Mouse (Mus musculus): ENCODE measurements at regions not wholly inside any gene's neighbourhood (a gene's known extent, or its start where the extent isn't known, plus 50 kb on each side); places are given as distances from the start of the nearest gene placed in this dataset.

DNA sequence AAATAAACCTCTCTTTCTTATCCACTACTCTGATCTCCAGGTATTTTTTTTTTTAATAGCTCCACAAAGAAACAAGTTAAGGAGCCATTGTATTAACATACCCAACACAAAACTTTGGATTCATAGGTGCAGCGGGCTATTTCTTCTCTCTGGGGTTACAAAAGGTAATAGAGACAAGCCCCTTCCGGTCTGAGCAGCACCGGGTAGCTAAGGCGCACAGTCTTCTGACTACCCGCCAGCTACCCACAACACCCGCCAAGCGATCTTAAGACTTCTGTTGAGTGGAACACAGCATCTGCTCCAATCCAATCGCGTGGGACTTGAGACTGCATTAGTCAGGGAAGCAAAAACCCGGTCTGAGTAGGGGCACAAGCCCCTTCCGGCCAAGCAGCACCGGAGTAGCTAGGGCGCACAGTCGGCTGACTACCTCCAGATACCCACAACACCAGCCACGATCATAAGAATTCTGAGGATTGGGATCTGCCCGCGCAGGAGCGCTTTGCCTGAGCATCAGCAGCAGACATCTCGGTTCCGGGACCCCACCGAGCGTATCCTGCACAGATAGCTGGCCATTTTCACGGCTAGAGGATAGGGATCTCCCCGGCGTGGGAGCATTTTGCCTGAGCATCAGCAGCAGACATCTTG is 2463.9 kb downstream of the Gm37988 start:
- peak; percentile 80 for DNase-seq (ENCODE audit: low read depth, low spot score)

DNA sequence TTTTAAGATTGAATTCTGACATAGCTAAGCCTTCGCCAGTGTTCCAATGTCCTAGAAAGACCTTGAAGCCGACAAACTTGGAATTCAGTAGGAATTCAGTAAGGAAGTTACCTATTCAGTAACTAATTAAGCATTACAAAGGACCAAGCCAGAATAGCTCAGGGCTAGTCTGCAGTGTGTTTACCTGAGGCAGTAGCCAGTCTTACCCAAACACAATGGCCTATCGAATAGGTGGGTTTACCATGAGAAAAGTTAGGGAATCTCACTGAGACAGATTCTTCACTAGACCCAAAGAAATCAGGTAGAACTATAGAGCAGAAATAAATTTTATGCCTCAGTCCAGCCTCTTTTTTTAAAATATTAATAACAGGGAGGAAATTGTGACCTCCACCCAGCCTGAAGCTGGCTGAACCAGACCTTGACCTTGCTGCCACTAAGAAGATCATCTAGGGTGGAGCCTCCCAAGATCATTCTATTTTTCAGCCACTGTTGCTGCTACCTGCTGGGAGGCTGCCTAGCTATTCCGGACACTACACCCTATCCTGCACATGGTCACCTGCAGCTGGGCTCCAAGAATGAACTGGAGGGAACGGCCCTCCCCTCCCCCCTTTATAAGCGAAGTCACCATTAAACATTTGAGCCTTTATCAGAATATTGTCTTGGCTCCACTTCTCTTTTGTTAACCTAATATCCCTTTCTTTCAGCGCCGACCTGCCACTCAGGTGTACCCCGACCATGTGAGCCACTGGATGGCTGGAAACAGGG is 2491.4 kb downstream of the Gm37988 start:
- peak; percentile 82 for DNase-seq (ENCODE audit: low read depth, low spot score)

DNA sequence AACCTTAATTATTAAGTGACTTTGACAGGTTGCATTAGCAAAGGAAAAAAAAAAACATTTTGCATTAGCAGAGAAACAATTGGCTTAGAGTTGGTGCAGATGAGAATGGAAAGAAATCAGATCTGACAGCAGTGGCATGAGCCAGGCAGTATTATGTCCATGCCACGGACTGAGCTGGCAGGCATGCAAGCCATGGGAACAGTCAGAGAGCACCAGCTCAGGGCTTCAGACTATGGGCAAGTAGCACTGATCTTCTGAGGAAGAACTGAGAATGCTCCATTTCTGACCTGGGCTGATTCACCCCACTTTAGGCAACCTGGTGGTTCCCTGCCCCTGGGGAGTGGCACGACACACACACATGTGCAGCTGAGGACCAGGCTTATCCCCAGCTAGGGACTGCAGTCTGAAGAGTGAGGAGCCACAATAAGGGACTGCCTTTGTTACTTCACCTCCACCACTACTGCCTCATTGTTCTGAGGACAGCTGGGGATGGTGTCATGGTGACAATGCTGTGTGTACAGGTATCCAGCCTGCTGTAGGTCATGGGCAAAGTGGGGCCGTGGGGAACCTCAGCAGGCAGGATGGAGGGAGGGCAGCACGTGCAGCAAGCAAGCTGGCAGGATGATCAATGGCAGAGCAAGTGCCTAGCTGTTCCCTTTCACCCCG is 2501.4 kb downstream of the Gm37988 start:
- no peak for DNase-seq (ENCODE audit: low read depth, low spot score)

DNA sequence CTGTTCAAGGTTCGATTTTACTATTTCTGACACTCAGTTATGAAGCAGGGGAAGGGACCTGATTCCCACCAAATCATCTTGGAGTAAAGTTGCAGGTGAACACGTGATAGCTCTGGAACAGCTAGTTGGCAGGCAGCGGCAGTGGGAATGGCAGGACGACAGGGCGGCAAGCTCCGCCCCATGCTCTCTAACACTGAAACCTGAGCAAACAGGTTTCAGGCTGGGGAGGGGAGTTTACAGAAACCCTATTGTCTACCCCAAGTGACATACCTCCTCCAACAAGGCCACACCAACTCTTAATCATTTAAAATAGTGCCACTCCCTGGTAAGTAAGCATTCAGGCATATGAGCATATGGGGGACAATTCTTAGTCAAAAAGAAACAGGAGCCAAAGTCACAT is 2504.7 kb downstream of the Gm37988 start:
- peak; percentile 81 for DNase-seq (ENCODE audit: low read depth, low spot score)

DNA sequence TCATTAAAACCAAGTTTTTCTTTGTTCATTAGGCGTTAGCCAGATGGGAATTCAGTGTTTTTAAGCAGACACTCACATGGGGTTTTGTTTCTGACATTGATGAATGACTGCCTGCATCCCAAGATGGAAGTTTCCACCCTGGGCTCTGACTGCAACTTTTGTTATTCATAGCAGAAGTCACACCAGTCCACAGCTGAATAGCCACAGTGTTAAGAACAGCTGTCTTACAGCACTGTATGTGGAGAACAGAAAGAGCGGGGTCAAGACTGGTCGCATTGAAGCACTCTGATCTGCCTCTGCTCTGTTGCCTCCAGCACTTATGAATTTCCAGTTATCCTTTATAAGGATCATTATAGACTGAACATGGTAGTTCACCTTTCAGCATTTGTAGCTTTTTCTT is 2505.8 kb downstream of the Gm37988 start:
- peak; percentile 92 for DNase-seq (ENCODE audit: low read depth, low spot score)

DNA sequence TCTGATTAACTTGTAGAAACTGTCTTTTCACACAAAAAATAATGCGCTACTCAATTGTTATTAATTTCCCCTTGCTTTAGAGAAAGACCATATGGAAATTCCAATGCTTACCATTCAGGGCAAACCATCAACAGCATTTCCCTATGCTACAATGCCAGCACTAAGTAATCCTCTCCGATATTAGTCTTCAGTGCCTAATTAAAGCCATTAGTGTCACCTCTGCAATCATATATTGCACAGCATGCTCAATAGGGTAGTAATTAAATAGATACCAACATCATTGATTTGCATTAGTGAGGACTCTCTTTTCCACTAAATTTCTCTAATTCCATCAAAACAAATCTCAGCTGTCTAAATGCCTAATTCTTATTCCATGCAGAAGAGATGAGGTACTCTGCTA is 2511.2 kb downstream of the Gm37988 start:
- no peak for DNase-seq (ENCODE audit: low read depth, low spot score)

DNA sequence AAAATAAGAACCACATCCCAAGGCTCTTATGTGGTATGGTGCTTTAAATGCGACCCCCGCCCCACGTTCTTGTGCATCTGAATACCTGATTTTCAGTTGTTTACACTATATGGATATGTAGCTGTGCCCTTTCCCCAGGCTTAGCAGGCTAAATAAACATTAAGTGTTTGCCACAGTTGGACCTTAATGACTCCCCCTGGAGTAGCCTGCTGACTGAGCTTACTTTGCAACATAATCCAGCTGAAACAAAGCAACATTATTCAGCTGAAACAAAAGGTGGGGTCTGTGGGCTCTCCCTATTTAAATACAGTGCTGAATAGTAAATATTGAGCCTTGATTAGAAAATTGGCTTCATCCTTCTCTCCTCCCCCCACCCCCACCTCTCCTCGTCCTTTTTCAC is 2511.6 kb downstream of the Gm37988 start:
- peak; percentile 75 for DNase-seq (ENCODE audit: low read depth, low spot score)
